23 mouse cellular contexts compared by ENCODE assay signal in genomic region chr4:83046806-83047205, GRCm38 (mm10). TPM values are rescaled to one million over a fixed set of nuclear protein-coding genes. Genes with fewer than 3 reads are reported as not detected.
DNase-seq lines count a peak whose midpoint lies in the region; ATAC-seq lines count a peak whose summit lies in the region.
"Had no signal": no experiment of that assay in that cellular context is flagged by ENCODE, and none has a peak within 500 bp of the region (broad histone marks: within the 10 kb centered on the region; RNA-seq: fewer than 3 reads in every experiment).

No protein-coding gene starts in this region.

- H3K27ac ChIP-seq in kidney, embryonic 14.5 days (ENCODE audit: low read depth, low read length) = no peak overlapping the region
- no peak overlapping the region for H3K27ac ChIP-seq in lung, embryonic 16.5 days (ENCODE audit: low read length)
- H3K27ac ChIP-seq in embryonic facial prominence, embryonic 13.5 days = peak overlapping the region; percentile 89
- 0 out of 2 replicates have a peak overlapping the region, but pooled peaks have one; percentile 56 for H3K27ac ChIP-seq in limb, embryonic 12.5 days
- H3K27ac ChIP-seq: left cerebral cortex, adult 2 months; midbrain, embryonic 12.5 days had no signal

- peaks cover 22% of the 10 kb centered on the region for H3K4me1 ChIP-seq in kidney, embryonic 14.5 days (ENCODE audit: control insufficient read depth, insufficient read depth, low read length)
- H3K4me1 ChIP-seq in lung, embryonic 16.5 days (replicated peaks; ENCODE audit: control insufficient read depth, insufficient read depth, low read length) = peaks cover 3% of the 10 kb centered on the region; the same call in 1 of the 2 replicates
- peaks cover 57% of the 10 kb centered on the region for H3K4me1 ChIP-seq in embryonic facial prominence, embryonic 13.5 days
- peaks cover 64% of the 10 kb centered on the region for H3K4me1 ChIP-seq in limb, embryonic 12.5 days (replicated peaks)

- no peak overlapping the region for H3K4me3 ChIP-seq in kidney, embryonic 14.5 days (ENCODE audit: low read length)
- H3K4me3 ChIP-seq in lung, embryonic 16.5 days (ENCODE audit: low read length) = no peak overlapping the region
- peak overlapping the region; percentile 5; the same call in 1 of the 2 replicates for H3K4me3 ChIP-seq in embryonic facial prominence, embryonic 13.5 days
- no peak overlapping the region for H3K4me3 ChIP-seq in limb, embryonic 12.5 days (replicated peaks)
- H3K4me3 ChIP-seq: heart, embryonic 12.5 days; left cerebral cortex, adult 2 months; midbrain, embryonic 12.5 days had no signal

- no peak for DNase-seq in kidney, postnatal 14 days
- DNase-seq in lung, postnatal 25 days (ENCODE audit: low spot score) = no peak
- DNase-seq in spleen, postnatal 4 days (ENCODE audit: low spot score in 2 of 2) = no peak
- DNase-seq: adrenal gland, adult 8-10 months; cerebellum, adult 11-12 months; cerebellum, postnatal 10 days; gastrocnemius, postnatal 10 days; heart, postnatal 10 days; kidney, postnatal 4 days; left cerebral cortex, postnatal 4 days; liver, postnatal 0 days; right cerebral cortex, postnatal 14 days had no signal

- H3K27me3 ChIP-seq in kidney, embryonic 14.5 days (ENCODE audit: control insufficient read depth, insufficient read depth, low read length) = no peaks in the 10 kb centered on the region
- no peaks in the 10 kb centered on the region for H3K27me3 ChIP-seq in lung, embryonic 16.5 days (ENCODE audit: control insufficient read depth, insufficient read depth, low read depth, low read length)
- no peaks in the 10 kb centered on the region for H3K27me3 ChIP-seq in embryonic facial prominence, embryonic 13.5 days
- no peaks in the 10 kb centered on the region for H3K27me3 ChIP-seq in limb, embryonic 12.5 days
- H3K27me3 ChIP-seq: heart, embryonic 12.5 days; midbrain, embryonic 12.5 days had no signal

- no peak for ATAC-seq in kidney, embryonic 14.5 days (ENCODE audit: low FRiP score, low TSS enrichment)
- ATAC-seq in lung, embryonic 16.5 days (ENCODE audit: low read depth) = no peak
- ATAC-seq in embryonic facial prominence, embryonic 13.5 days (ENCODE audit: insufficient number of reproducible peaks, insufficient read depth, low FRiP score, low TSS enrichment, low read depth) = peak; percentile 34; the same call in 1 of the 2 replicates
- ATAC-seq in limb, embryonic 12.5 days (ENCODE audit: insufficient number of reproducible peaks, insufficient read depth, low FRiP score, low TSS enrichment, low read depth) = no peak
- ATAC-seq: forebrain, embryonic 14.5 days; intestine, postnatal 0 days; liver, postnatal 0 days had no signal

- no peaks in the 10 kb centered on the region for H3K36me3 ChIP-seq in kidney, embryonic 14.5 days (ENCODE audit: control insufficient read depth, insufficient read depth, low read length)
- peaks cover 2% of the 10 kb centered on the region; the same call in 1 of the 2 replicates for H3K36me3 ChIP-seq in lung, embryonic 16.5 days (ENCODE audit: control insufficient read depth, insufficient read depth, low read length)
- peaks cover 3% of the 10 kb centered on the region for H3K36me3 ChIP-seq in embryonic facial prominence, embryonic 13.5 days
- no peaks in the 10 kb centered on the region for H3K36me3 ChIP-seq in limb, embryonic 12.5 days
- H3K36me3 ChIP-seq: heart, embryonic 12.5 days; midbrain, embryonic 12.5 days had no signal

- no peak overlapping the region for H3K9ac ChIP-seq in kidney, embryonic 14.5 days (ENCODE audit: low read depth, low read length)
- H3K9ac ChIP-seq in lung, embryonic 16.5 days (ENCODE audit: low read length) = no peak overlapping the region
- H3K9ac ChIP-seq in embryonic facial prominence, embryonic 13.5 days = peak overlapping the region; percentile 28; the same call in 1 of the 2 replicates
- no peak overlapping the region for H3K9ac ChIP-seq in limb, embryonic 12.5 days (replicated peaks)
- H3K9ac ChIP-seq: heart, embryonic 12.5 days; liver, postnatal 0 days; midbrain, embryonic 12.5 days had no signal

- 33% methylated on average over 2 of the region's 2 CpGs for WGBS in kidney, embryonic 14.5 days
- 36% methylated on average over 2 of the region's 2 CpGs for WGBS in lung, embryonic 16.5 days
- WGBS in embryonic facial prominence, embryonic 13.5 days = 28% methylated on average over 2 of the region's 2 CpGs
- WGBS in limb, embryonic 12.5 days = 46% methylated on average over 2 of the region's 2 CpGs

- no peaks in the 10 kb centered on the region for H3K9me3 ChIP-seq in kidney, embryonic 14.5 days (ENCODE audit: control insufficient read depth, low read length)
- no peaks in the 10 kb centered on the region for H3K9me3 ChIP-seq in lung, embryonic 16.5 days (ENCODE audit: control insufficient read depth, low read length)
- no peaks in the 10 kb centered on the region for H3K9me3 ChIP-seq in embryonic facial prominence, embryonic 13.5 days
- H3K9me3 ChIP-seq in limb, embryonic 12.5 days = no peaks in the 10 kb centered on the region
- H3K9me3 ChIP-seq: heart, embryonic 12.5 days; midbrain, embryonic 12.5 days had no signal

- peak overlapping the region; percentile 27; the same call in 1 of the 2 replicates for H3K4me2 ChIP-seq in kidney, embryonic 14.5 days (replicated peaks; ENCODE audit: low read depth, low read length)
- peak overlapping the region; percentile 35 for H3K4me2 ChIP-seq in lung, embryonic 16.5 days (ENCODE audit: low read depth, low read length)
- peak overlapping the region; percentile 76 for H3K4me2 ChIP-seq in embryonic facial prominence, embryonic 13.5 days
- no peak overlapping the region for H3K4me2 ChIP-seq in limb, embryonic 12.5 days
- H3K4me2 ChIP-seq: heart, embryonic 12.5 days; liver, embryonic 11.5 days; midbrain, embryonic 12.5 days had no signal

RNA-seq across cellular contexts. Expression of gene Frem1, which starts 5.3 kb away (rescaled TPM):
- polyA plus RNA-seq in kidney, embryonic 14.5 days (2014; fragmentation: Nextera tagmentation; extraction: Ambion mirVana) = 24.3 and 42.3 TPM in 2 replicates
- polyA plus RNA-seq in lung, embryonic 16.5 days (2015; fragmentation: Nextera tagmentation; extraction: Ambion mirVana) = 31.9 and 33.6 TPM in 2 replicates
- polyA plus RNA-seq in embryonic facial prominence, embryonic 13.5 days (2015; fragmentation: Nextera tagmentation; extraction: Ambion mirVana) = 23.2 and 24.9 TPM in 2 replicates
- 8.6 and 8.9 TPM in 2 replicates for polyA plus RNA-seq in limb, embryonic 12.5 days (2016; fragmentation: Nextera tagmentation; extraction: Ambion mirVana)
- polyA plus RNA-seq: C2C12 had no signal

Comparison
In these comparisons a context has a peak if more than half of its experiments do, and no peak if none do; other contexts are left out.
1. H3K27ac ChIP-seq: peak in embryonic facial prominence, embryonic 13.5 days (single experiment) and limb, embryonic 12.5 days (single experiment); none in kidney, embryonic 14.5 days (single experiment) and lung, embryonic 16.5 days (single experiment).